Mouse (Mus musculus) right cerebral cortex, postnatal 14 days (tissue): ENCODE data around the gene Shisa6.
"Not testable (repeated sequence)": the region's sequence is repeated elsewhere in the genome, so short reads cannot be mapped to it uniquely, and the experiment has no call there.

Source experiments
- DNase-seq: peaks from one replicate; pipeline ENCODE4 v3.0.0; 2022

The Shisa6 gene

GRCm38 (mm10) chr11:66442631-66443030 lies 83.1 kb downstream of the Shisa6 start:
- DNase-seq, result no peak

GRCm38 (mm10) chr11:66426129-66426528 lies 99.6 kb downstream of the Shisa6 start:
- DNase-seq, result peak; percentile 5

GRCm38 (mm10) chr11:66418216-66418615 lies 107.5 kb downstream of the Shisa6 start:
- no peak for DNase-seq

GRCm38 (mm10) chr11:66408721-66409120 lies 117.0 kb downstream of the Shisa6 start:
- DNase-seq, result not testable (repeated sequence)

GRCm38 (mm10) chr11:66400036-66400435 lies 125.7 kb downstream of the Shisa6 start:
- no peak for DNase-seq

GRCm38 (mm10) chr11:66387561-66387960 lies 138.2 kb downstream of the Shisa6 start:
- DNase-seq, result peak; percentile 16

- DNase-seq, result no peak
Measured at GRCm38 (mm10) chr11:66371796-66372195, 154.0 kb downstream of the Shisa6 start.

- DNase-seq, result no peak
Measured at GRCm38 (mm10) chr11:66369764-66370163, 156.0 kb downstream of the Shisa6 start.

- DNase-seq, result no peak
Measured at GRCm38 (mm10) chr11:66366809-66367685, 158.7 kb downstream of the Shisa6 start.

GRCm38 (mm10) chr11:66359811-66360210 lies 166.0 kb downstream of the Shisa6 start:
- DNase-seq, result no peak

- DNase-seq, result no peak
Measured at GRCm38 (mm10) chr11:66344822-66345221, 180.9 kb downstream of the Shisa6 start.

- DNase-seq, result no peak
Measured at GRCm38 (mm10) chr11:66336313-66336712, 189.5 kb downstream of the Shisa6 start.

GRCm38 (mm10) chr11:66312764-66313163 lies 213.0 kb downstream of the Shisa6 start:
- DNase-seq, result no peak

- DNase-seq, result no peak
Measured at GRCm38 (mm10) chr11:66304396-66304795, 221.4 kb downstream of the Shisa6 start.

- DNase-seq, result no peak
Measured at GRCm38 (mm10) chr11:66274707-66275081, 251.1 kb downstream of the Shisa6 start.

GRCm38 (mm10) chr11:66273904-66274706 lies 251.7 kb downstream of the Shisa6 start:
- DNase-seq, result no peak

- DNase-seq, result no peak
Measured at GRCm38 (mm10) chr11:66267029-66267428, 258.7 kb downstream of the Shisa6 start.

- DNase-seq, result no peak
Measured at GRCm38 (mm10) chr11:66265336-66265990, 260.3 kb downstream of the Shisa6 start.

GRCm38 (mm10) chr11:66260205-66260604 lies 265.6 kb downstream of the Shisa6 start:
- DNase-seq, result no peak

GRCm38 (mm10) chr11:66258851-66259250 lies 266.9 kb downstream of the Shisa6 start:
- no peak for DNase-seq

GRCm38 (mm10) chr11:66247115-66247514 lies 278.6 kb downstream of the Shisa6 start:
- DNase-seq, result no peak

- no peak for DNase-seq
Measured at GRCm38 (mm10) chr11:66236557-66236956, 289.2 kb downstream of the Shisa6 start.

- no peak for DNase-seq
Measured at GRCm38 (mm10) chr11:66232891-66233290, 292.9 kb downstream of the Shisa6 start.
